Mouse (Mus musculus) right cerebral cortex, postnatal 4 days (tissue): ENCODE data around the gene Anxa9.

Experiments
- DNase-seq: peaks from one replicate; pipeline ENCODE4 v3.0.0-alpha.2; 2022

The Anxa9 gene

GRCm38 (mm10) chr3:95282865-95283588 lies 23.9 kb downstream of the Anxa9 start:
- DNase-seq, result peak; percentile 74

GRCm38 (mm10) chr3:95282381-95282864 lies 24.6 kb downstream of the Anxa9 start:
- DNase-seq, result no peak

GRCm38 (mm10) chr3:95281216-95282126 lies 25.5 kb downstream of the Anxa9 start, which contains the start of the genes Mindy1 and Prune1:
Gene Mindy1 (plus strand): TSS chr3:95281345.
Gene Prune1 (minus strand): TSS chr3:95282076.
- DNase-seq, result peak; percentile 99

- peak; percentile 29 for DNase-seq
Measured at GRCm38 (mm10) chr3:95280747-95281146, 26.2 kb downstream of the Anxa9 start.

- DNase-seq, result no peak
Measured at GRCm38 (mm10) chr3:95277149-95277551, 29.8 kb downstream of the Anxa9 start.

- no peak for DNase-seq
Measured at GRCm38 (mm10) chr3:95276428-95276934, 30.5 kb downstream of the Anxa9 start.

- DNase-seq, result no peak
Measured at GRCm38 (mm10) chr3:95275161-95275560, 31.8 kb downstream of the Anxa9 start.

GRCm38 (mm10) chr3:95274453-95274852 lies 32.5 kb downstream of the Anxa9 start:
- DNase-seq, result no peak

- no peak for DNase-seq
Measured at GRCm38 (mm10) chr3:95273471-95273870, 33.5 kb downstream of the Anxa9 start.

- DNase-seq, result no peak
Measured at GRCm38 (mm10) chr3:95270766-95271364, 36.1 kb downstream of the Anxa9 start.

GRCm38 (mm10) chr3:95269789-95270188 lies 37.2 kb downstream of the Anxa9 start:
- DNase-seq, result no peak

- DNase-seq, result no peak
Measured at GRCm38 (mm10) chr3:95267855-95268254, 39.1 kb downstream of the Anxa9 start.

GRCm38 (mm10) chr3:95266052-95266451 lies 40.9 kb downstream of the Anxa9 start:
- no peak for DNase-seq

- DNase-seq, result no peak
Measured at GRCm38 (mm10) chr3:95264724-95265123, 42.3 kb downstream of the Anxa9 start.

- DNase-seq, result peak; percentile 69
Measured at GRCm38 (mm10) chr3:95263089-95263739, 43.8 kb downstream of the Anxa9 start.

GRCm38 (mm10) chr3:95261975-95262374 lies 45.0 kb downstream of the Anxa9 start:
- no peak for DNase-seq

- no peak for DNase-seq
Measured at GRCm38 (mm10) chr3:95256931-95257330, 50.0 kb downstream of the Anxa9 start.

GRCm38 (mm10) chr3:95250783-95251424 lies 56.1 kb downstream of the Anxa9 start, which contains the start of gene Bnipl:
Gene Bnipl (minus strand): TSS chr3:95251193.
- DNase-seq, result no peak

- no peak for DNase-seq
Measured at GRCm38 (mm10) chr3:95250361-95250760, 56.6 kb downstream of the Anxa9 start.

GRCm38 (mm10) chr3:95247660-95248336 lies 59.2 kb downstream of the Anxa9 start:
- DNase-seq, result no peak
